In genomic region chr3:146348921-146349320, GRCm38 (mm10) we compare ENCODE assay signal across 16 mouse cellular contexts.
"Had no signal": no experiment of that assay in that cellular context is flagged by ENCODE, and none has a peak within 500 bp of the region (broad histone marks: within the 10 kb centered on the region; RNA-seq: fewer than 3 reads in every experiment).

No protein-coding gene starts in this region.

- H3K36me3 ChIP-seq: midbrain, embryonic 10.5 days; midbrain, embryonic 13.5 days; midbrain, embryonic 15.5 days; neural tube, embryonic 12.5 days; stomach, embryonic 15.5 days had no signal

- H3K27ac ChIP-seq: liver, embryonic 14.5 days; midbrain, embryonic 10.5 days; midbrain, embryonic 13.5 days; midbrain, embryonic 15.5 days; neural tube, embryonic 12.5 days; stomach, embryonic 15.5 days; stomach, postnatal 0 days had no signal

- H3K27me3 ChIP-seq: midbrain, embryonic 15.5 days; neural tube, embryonic 12.5 days; stomach, embryonic 15.5 days had no signal

- H3K4me3 ChIP-seq: midbrain, embryonic 10.5 days; midbrain, embryonic 13.5 days; midbrain, embryonic 15.5 days; myocyte; neural tube, embryonic 12.5 days; stomach, embryonic 15.5 days had no signal

- H3K4me2 ChIP-seq: lung, embryonic 14.5 days; midbrain, embryonic 13.5 days; midbrain, embryonic 15.5 days; neural tube, embryonic 12.5 days; stomach, embryonic 15.5 days had no signal

- H3K9me3 ChIP-seq: midbrain, embryonic 10.5 days; midbrain, embryonic 13.5 days; midbrain, embryonic 15.5 days; neural tube, embryonic 12.5 days; stomach, embryonic 15.5 days had no signal

- H3K9ac ChIP-seq: liver, embryonic 14.5 days; lung, embryonic 14.5 days; midbrain, embryonic 13.5 days; midbrain, embryonic 15.5 days; neural tube, embryonic 12.5 days; stomach, embryonic 15.5 days had no signal

- DNase-seq: lung, adult 18-20 months; lung, embryonic 14.5 days; lung, postnatal 10 days; lung, postnatal 4 days; right cerebral cortex, postnatal 14 days; thymus, adult 2 months; thymus, postnatal 25 days; thymus, postnatal 4 days had no signal

- ATAC-seq: midbrain, embryonic 13.5 days; midbrain, embryonic 15.5 days had no signal
